Mouse (Mus musculus) cortical plate, adult 2 months (tissue): Measurements from ENCODE around the gene Atp6ap1l.

Source experiments
- CTCF ChIP-seq: fragments of 200-500 bp; IDR thresholded peaks from 2 replicates; pipeline ENCODE4 v1.5.1; 2011; ENCODE audit warnings: mild to moderate bottlenecking, control low read depth, low read length; ENCODE audit not compliant: insufficient read depth; ENCODE audit errors: extremely low read depth
- POLR2A ChIP-seq: fragments of 200-500 bp; IDR thresholded peaks from 2 replicates; pipeline ENCODE4 v1.6.1; 2011; ENCODE audit warnings: mild to moderate bottlenecking, low read length, control low read depth; ENCODE audit not compliant: insufficient read depth; ENCODE audit errors: extremely low read depth

- TF ChIP-seq POLR2A (no peak), CTCF (no peak)
These were observed 8.3 kb downstream of the Atp6ap1l start for GRCm38 (mm10) chr13:90896821-90897220.
